In the genomic region with DNA sequence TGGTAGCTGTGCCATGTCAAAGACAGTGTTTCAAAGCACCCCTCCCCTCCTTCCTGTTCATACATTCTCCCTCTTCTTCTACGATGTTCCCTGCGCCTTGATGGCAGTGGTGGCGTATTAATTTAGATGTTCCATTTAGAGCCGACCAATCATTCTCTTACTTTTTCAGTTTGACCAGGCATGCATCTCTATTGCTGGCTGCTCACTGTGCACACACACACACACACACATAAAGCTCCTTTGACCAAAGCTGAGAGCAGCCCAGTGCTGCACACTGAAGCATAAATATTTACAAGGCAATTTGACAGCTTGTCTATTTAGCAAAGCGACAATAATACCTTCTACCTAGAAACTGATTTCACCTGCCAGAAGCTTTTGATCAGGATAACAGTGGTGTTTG, we compare ENCODE assay signal across 17 mouse cellular contexts.
"Had no signal": no experiment of that assay in that cellular context is flagged by ENCODE, and none has a peak within 500 bp of the region (broad histone marks: within the 10 kb centered on the region; RNA-seq: fewer than 3 reads in every experiment).

No protein-coding gene starts in this region.

- H3K27me3 ChIP-seq: kidney, embryonic 15.5 days; limb, embryonic 13.5 days; liver, embryonic 12.5 days; liver, embryonic 15.5 days; midbrain, embryonic 13.5 days; stomach, embryonic 15.5 days had no signal

- H3K27ac ChIP-seq: kidney, embryonic 15.5 days; limb, embryonic 10.5 days; limb, embryonic 13.5 days; liver, embryonic 12.5 days; liver, embryonic 15.5 days; macrophage; midbrain, embryonic 13.5 days; stomach, embryonic 15.5 days had no signal

- H3K9me3 ChIP-seq: kidney, embryonic 15.5 days; limb, embryonic 10.5 days; limb, embryonic 13.5 days; liver, embryonic 12.5 days; liver, embryonic 15.5 days; midbrain, embryonic 13.5 days; stomach, embryonic 15.5 days had no signal

- DNase-seq: kidney, adult 8-10 months; kidney, postnatal 10 days; kidney, postnatal 36 days; liver; lung, adult 18-20 months; lung, postnatal 14 days; right cerebral cortex, postnatal 25 days; spleen, adult 18-20 months; thymus, postnatal 25 days had no signal

- ATAC-seq: liver, embryonic 12.5 days; midbrain, embryonic 13.5 days had no signal

- H3K4me3 ChIP-seq: kidney, embryonic 15.5 days; limb, embryonic 10.5 days; limb, embryonic 13.5 days; liver, embryonic 12.5 days; liver, embryonic 15.5 days; midbrain, embryonic 13.5 days; stomach, embryonic 15.5 days had no signal

- H3K4me2 ChIP-seq: kidney, embryonic 15.5 days; limb, embryonic 13.5 days; liver, embryonic 12.5 days; liver, embryonic 15.5 days; midbrain, embryonic 13.5 days; stomach, embryonic 15.5 days had no signal

- H3K9ac ChIP-seq: kidney, embryonic 15.5 days; limb, embryonic 13.5 days; liver, embryonic 12.5 days; liver, embryonic 15.5 days; midbrain, embryonic 13.5 days; stomach, embryonic 15.5 days had no signal

- H3K4me1 ChIP-seq: kidney, embryonic 15.5 days; limb, embryonic 10.5 days; liver, embryonic 12.5 days; liver, embryonic 15.5 days; stomach, embryonic 15.5 days had no signal

- H3K36me3 ChIP-seq: kidney, embryonic 15.5 days; limb, embryonic 10.5 days; limb, embryonic 13.5 days; liver, embryonic 12.5 days; liver, embryonic 15.5 days; midbrain, embryonic 13.5 days; stomach, embryonic 15.5 days had no signal
